Mouse (Mus musculus) testis, adult 2 months (tissue): ENCODE measurements at regions not wholly inside any gene's neighbourhood (a gene's known extent, or its start where the extent isn't known, plus 50 kb on each side); places are given as distances from the start of the nearest gene placed in this dataset.

ENCODE experiments used
- CTCF ChIP-seq: fragments of 200-500 bp; IDR thresholded peaks from 2 replicates; pipeline ENCODE4 v1.5.1; 2012; ENCODE audit warnings: low read depth, mild to moderate bottlenecking, inconsistent platforms, low read length, moderate library complexity; ENCODE audit not compliant: control insufficient read depth, insufficient read depth, insufficient replicate concordance
- POLR2A ChIP-seq: fragments of 200-500 bp; IDR thresholded peaks from 2 replicates; pipeline ENCODE4 v1.6.1; 2012; ENCODE audit warnings: low read depth, mild to moderate bottlenecking, inconsistent platforms, low read length, moderate library complexity; ENCODE audit not compliant: control insufficient read depth

DNA sequence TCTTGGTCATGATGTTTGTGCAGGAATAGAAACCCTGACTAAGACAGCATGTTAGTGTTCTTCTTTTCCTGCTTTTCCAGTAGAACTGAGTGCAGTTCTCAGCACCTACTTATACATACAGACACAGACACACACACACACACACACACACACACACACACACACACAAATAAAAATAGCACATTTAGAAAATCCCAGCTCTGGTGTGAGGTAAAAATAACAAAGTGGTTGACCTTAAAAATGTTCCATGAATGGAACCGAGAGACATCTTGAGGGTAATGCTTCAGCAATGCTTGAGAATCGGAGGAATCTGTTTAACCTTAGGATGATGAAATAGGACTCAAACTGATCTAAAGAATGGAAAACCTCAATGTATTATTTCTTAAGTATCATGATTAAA lies 84.4 kb upstream of the Ankrd1 start:
- TF ChIP-seq CTCF (no peak), POLR2A (no peak)
